Mouse (Mus musculus) cerebellum, adult 2 months (tissue): ENCODE results near the gene Tnfrsf11a. TPM values are rescaled to one million over a fixed set of nuclear protein-coding genes. Genes with fewer than 3 reads are reported as not detected.

Source experiments
- DNase-seq, 2 experiments: peaks; one replicate each; pipeline ENCODE4 v3.0.0; 2021
- H3K27ac ChIP-seq: fragments of 200-500 bp; 2 replicates; pipeline ENCODE4 v1.5.1; 2012; ENCODE audit warnings: low read length, control low read depth, inconsistent platforms; ENCODE audit not compliant: insufficient read depth
- H3K27me3 ChIP-seq: fragments of 200-500 bp; 2 replicates; pipeline ENCODE4 v1.6.1; 2012; ENCODE audit warnings: inconsistent platforms, mild to moderate bottlenecking, low read length, moderate library complexity; ENCODE audit not compliant: control insufficient read depth, insufficient read depth
- H3K4me1 ChIP-seq: fragments of 200-500 bp; 2 replicates; pipeline ENCODE4 v1.6.1; 2011; ENCODE audit warnings: low read length; ENCODE audit not compliant: control insufficient read depth, insufficient read depth
- H3K4me3 ChIP-seq: fragments of 200-500 bp; replicated peaks from 2 replicates; pipeline ENCODE3; 2011; ENCODE audit warnings: mild to moderate bottlenecking, low read depth, low read length, control low read depth; ENCODE audit not compliant: insufficient read depth
- CTCF ChIP-seq: fragments of 200-500 bp; IDR thresholded peaks from 2 replicates; pipeline ENCODE4 v1.5.1; 2011; ENCODE audit warnings: low read depth, mild to moderate bottlenecking, control low read depth, low read length, moderate library complexity, borderline replicate concordance; ENCODE audit not compliant: insufficient read depth
- POLR2A ChIP-seq: fragments of 200-500 bp; IDR thresholded peaks from 2 replicates; pipeline ENCODE4 v1.6.1; 2011; ENCODE audit warnings: low read length, control low read depth, borderline replicate concordance; ENCODE audit not compliant: insufficient read depth
- WGBS: fragments of 180-500 bp; shearing (Covaris S2); methylation state at CpG from one replicate; pipeline ENCODE4 v1.1.7; 2018; 5-methylcytosine and 5-hydroxymethylcytosine counted together
- polyA plus RNA-seq: library from polyadenylated mRNA; depleted of rRNA; stranded (reverse); fragments of >200 nt; gene quantifications from 2 replicates; pipeline ENCODE4 v1.2.3, GENCODE M21; 2012

Tnfrsf11a gene
- polyA plus RNA-seq, 1 experiment, result 1.6 TPM

- H3K27me3 ChIP-seq, result no peaks in the 10 kb centered on the region
- H3K4me1 ChIP-seq, result no peaks in the 10 kb centered on the region
- no peak overlapping the region for H3K4me3 ChIP-seq
- TF ChIP-seq POLR2A (no peak), CTCF (no peak)
- no peak for DNase-seq
- WGBS, result 66% methylated on average over 20 of the region's 20 CpGs
- H3K27ac ChIP-seq, result no peak overlapping the region
These were observed 32.6 kb downstream of the Tnfrsf11a start for GRCm38 (mm10) chr1:105812960-105813708.

- Histone ChIP-seq H3K4me1 (no peaks in the 10 kb centered on the region), H3K27me3 (no peaks in the 10 kb centered on the region), H3K4me3 (no peak overlapping the region), H3K27ac (no peak overlapping the region)
- WGBS, result 45% methylated on average over 11 of the region's 11 CpGs
- no peak for DNase-seq
- TF ChIP-seq POLR2A (no peak), CTCF (no peak)
These were observed 33.2 kb downstream of the Tnfrsf11a start for GRCm38 (mm10) chr1:105813709-105814061.

- no peak overlapping the region for H3K4me3 ChIP-seq
- no peaks in the 10 kb centered on the region for H3K4me1 ChIP-seq
- TF ChIP-seq POLR2A, result no peak
- TF ChIP-seq CTCF, result no peak
- DNase-seq, result no peak
- no peaks in the 10 kb centered on the region for H3K27me3 ChIP-seq
- H3K27ac ChIP-seq, result no peak overlapping the region
- WGBS, result 63% methylated on average over 14 of the region's 14 CpGs
These were observed 34.1 kb downstream of the Tnfrsf11a start for GRCm38 (mm10) chr1:105814402-105815270.

GRCm38 (mm10) chr1:105815310-105815709, 34.8 kb downstream of the Tnfrsf11a start:
- H3K27me3 ChIP-seq, result no peaks in the 10 kb centered on the region
- H3K4me1 ChIP-seq, result no peaks in the 10 kb centered on the region
- no peak overlapping the region for H3K27ac ChIP-seq
- TF ChIP-seq POLR2A, result no peak
- no peak for TF ChIP-seq CTCF
- DNase-seq, result no peak
- no peak overlapping the region for H3K4me3 ChIP-seq
- WGBS, result 61% methylated on average over 2 of the region's 2 CpGs

- 89% methylated on average over 3 of the region's 3 CpGs for WGBS
- Histone ChIP-seq H3K27ac (no peak overlapping the region), H3K4me1 (no peaks in the 10 kb centered on the region), H3K4me3 (no peak overlapping the region), H3K27me3 (no peaks in the 10 kb centered on the region)
- DNase-seq, result no peak
- TF ChIP-seq POLR2A (no peak), CTCF (no peak)
These were observed 35.2 kb downstream of the Tnfrsf11a start for GRCm38 (mm10) chr1:105815736-105816135.

- Histone ChIP-seq H3K4me3 (no peak overlapping the region), H3K4me1 (no peaks in the 10 kb centered on the region), H3K27ac (no peak overlapping the region), H3K27me3 (no peaks in the 10 kb centered on the region)
- TF ChIP-seq POLR2A (no peak), CTCF (no peak)
- 51% methylated on average over 6 of the region's 6 CpGs for WGBS
- no peak for DNase-seq
These were observed 38.5 kb downstream of the Tnfrsf11a start for GRCm38 (mm10) chr1:105819031-105819430.

GRCm38 (mm10) chr1:105819740-105820139, 39.2 kb downstream of the Tnfrsf11a start:
- Histone ChIP-seq H3K27ac (no peak overlapping the region), H3K27me3 (no peaks in the 10 kb centered on the region), H3K4me1 (no peaks in the 10 kb centered on the region), H3K4me3 (no peak overlapping the region)
- TF ChIP-seq CTCF (no peak), POLR2A (no peak)
- WGBS, result 67% methylated on average over 7 of the region's 7 CpGs
- no peak for DNase-seq
